Mouse (Mus musculus) lung, postnatal 0 days (tissue): ENCODE data around the gene Nr6a1. TPM values are rescaled to one million over a fixed set of nuclear protein-coding genes. Genes with fewer than 3 reads are reported as not detected.

Source experiments
- ATAC-seq: fragments of 200-750 bp; cut with Nextera tagmentation; 2 replicates; pipeline ENCODE4 v1.8.0; 2017; ENCODE audit warnings: moderate library complexity
- DNase-seq: peaks from one replicate; pipeline ENCODE4 v3.0.0-alpha.2; 2016; ENCODE audit warnings: low spot score
- H3K27ac ChIP-seq: fragments of 300-500 bp; sonication (generic); 2 replicates; pipeline ENCODE4 v1.5.1; 2014; ENCODE audit warnings: antibody characterized with exemption, mild to moderate bottlenecking, low read length, mixed read lengths
- H3K27me3 ChIP-seq: fragments of 300-500 bp; sonication (generic); replicated peaks from 2 replicates; pipeline ENCODE4 v1.6.1; 2014; ENCODE audit warnings: low read length, mixed read lengths; ENCODE audit not compliant: insufficient read depth
- H3K36me3 ChIP-seq: fragments of 300-500 bp; sonication (generic); 2 replicates; pipeline ENCODE4 v1.6.1; 2014; ENCODE audit warnings: low read length, mixed read lengths; ENCODE audit not compliant: insufficient read depth
- H3K4me1 ChIP-seq: fragments of 300-500 bp; sonication (generic); 2 replicates; pipeline ENCODE4 v1.6.1; 2014; ENCODE audit warnings: antibody characterized with exemption, low read depth, low read length, mixed read lengths; ENCODE audit not compliant: insufficient read depth
- H3K4me2 ChIP-seq: fragments of 300-500 bp; sonication (generic); replicated peaks from 2 replicates; pipeline ENCODE4 v1.6.1; 2014; ENCODE audit warnings: low read depth, mild to moderate bottlenecking, low read length, moderate library complexity, mixed read lengths
- H3K4me3 ChIP-seq: fragments of 300-500 bp; sonication (generic); 2 replicates; pipeline ENCODE4 v1.5.1; 2014; ENCODE audit warnings: low read depth, low read length
- H3K9ac ChIP-seq: fragments of 300-500 bp; sonication (generic); replicated peaks from 2 replicates; pipeline ENCODE4 v1.6.1; 2014; ENCODE audit warnings: low read depth, mild to moderate bottlenecking
- H3K9me3 ChIP-seq: fragments of 300-500 bp; sonication (generic); 2 replicates; pipeline ENCODE4 v1.6.1; 2016; ENCODE audit warnings: low read length, mixed read lengths
- CTCF ChIP-seq: IDR thresholded peaks from 2 replicates; pipeline ENCODE4 v1.5.1; 2016; ENCODE audit warnings: antibody characterized with exemption, mild to moderate bottlenecking
- EP300 ChIP-seq: IDR thresholded peaks from 2 replicates; pipeline ENCODE4 v1.6.1; 2016; ENCODE audit warnings: antibody characterized with exemption, mild to moderate bottlenecking, control low read depth
- WGBS: fragments of 180-500 bp; shearing (Covaris S2); extraction: QIAGEN DNeasy Blood & Tissue Kit; methylation state at CpG from one replicate; pipeline ENCODE4 v1.1.7; 2014; 5-methylcytosine and 5-hydroxymethylcytosine counted together
- polyA plus RNA-seq: library from polyadenylated mRNA; unstranded; fragments of >200 nt; fragmentation: Nextera tagmentation; extraction: Ambion mirVana; gene quantifications from 2 replicates; pipeline ENCODE4 v1.2.1, GENCODE M21; 2015

Nr6a1 gene
- polyA plus RNA-seq, 1 experiment from 2014 or later, result 0.53 TPM

DNA sequence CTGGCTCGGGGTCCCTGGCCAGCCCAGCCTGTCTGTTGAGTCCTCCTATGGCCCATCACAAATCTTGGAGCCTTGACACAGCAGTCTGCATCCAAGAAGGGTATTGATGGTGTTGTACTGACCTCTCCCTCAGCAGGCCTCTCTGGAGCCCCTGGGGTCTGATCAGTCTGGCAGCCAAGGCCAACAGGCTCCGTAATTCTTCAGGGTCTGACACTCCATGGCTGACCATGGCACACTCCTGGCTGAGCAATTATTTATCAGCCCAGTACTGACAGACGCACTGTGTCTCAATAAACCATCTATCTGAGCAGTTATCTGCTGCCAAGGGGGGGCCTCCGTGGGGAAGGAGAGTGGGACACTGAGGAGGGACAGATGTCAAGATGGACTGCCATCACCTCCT is 222.5 kb downstream of the Nr6a1 start:
- H3K9ac ChIP-seq, result no peak overlapping the region
- ATAC-seq, result no peak
- no peaks in the 10 kb centered on the region for H3K36me3 ChIP-seq
- H3K4me2 ChIP-seq, result no peak overlapping the region
- WGBS, result 56% methylated on average over 4 of the region's 4 CpGs
- no peak for DNase-seq
- H3K4me1 ChIP-seq, result no peaks in the 10 kb centered on the region
- H3K27ac ChIP-seq, result no peak overlapping the region
- H3K27me3 ChIP-seq, result peaks cover 24% of the 10 kb centered on the region
- H3K4me3 ChIP-seq, result no peak overlapping the region
- H3K9me3 ChIP-seq, result no peaks in the 10 kb centered on the region
- no peak for TF ChIP-seq CTCF
- no peak for TF ChIP-seq EP300

DNA sequence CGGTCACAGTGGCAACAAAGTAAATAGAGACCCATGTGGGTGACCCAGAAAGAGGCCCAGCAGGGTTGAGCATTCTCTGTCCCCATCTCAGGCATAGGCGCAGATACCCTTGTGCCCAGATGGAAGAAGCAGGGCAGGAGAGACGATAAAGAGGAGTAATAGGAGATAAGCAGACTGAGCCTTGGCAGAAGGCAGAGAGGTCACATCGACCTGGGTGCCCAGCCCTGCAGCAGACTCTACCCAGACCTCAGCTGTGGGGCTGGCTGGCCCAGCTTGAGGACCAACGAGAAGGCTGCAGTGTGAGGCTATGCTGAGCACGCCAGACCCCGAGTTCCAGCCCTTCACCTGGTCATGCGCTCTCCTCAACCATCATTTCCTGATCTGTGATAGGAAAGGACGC is 223.2 kb downstream of the Nr6a1 start:
- no peak for TF ChIP-seq CTCF
- TF ChIP-seq EP300, result no peak
- H3K4me3 ChIP-seq, result no peak overlapping the region
- no peak overlapping the region for H3K9ac ChIP-seq
- no peaks in the 10 kb centered on the region for H3K36me3 ChIP-seq
- H3K4me2 ChIP-seq, result no peak overlapping the region
- no peak for ATAC-seq
- no peaks in the 10 kb centered on the region for H3K4me1 ChIP-seq
- H3K27ac ChIP-seq, result no peak overlapping the region
- peaks cover 17% of the 10 kb centered on the region for H3K27me3 ChIP-seq
- WGBS, result 67% methylated on average over 9 of the region's 9 CpGs
- no peaks in the 10 kb centered on the region for H3K9me3 ChIP-seq
- DNase-seq, result no peak

- DNase-seq (no peak), ATAC-seq (no peak)
- Histone ChIP-seq H3K9ac (no peak overlapping the region), H3K27ac (no peak overlapping the region), H3K36me3 (no peaks in the 10 kb centered on the region), H3K27me3 (no peaks in the 10 kb centered on the region), H3K9me3 (no peaks in the 10 kb centered on the region), H3K4me2 (no peak overlapping the region), H3K4me3 (no peak overlapping the region), H3K4me1 (no peaks in the 10 kb centered on the region)
- 58% methylated on average over 5 of the region's 5 CpGs for WGBS
- TF ChIP-seq CTCF (peak; percentile 39), EP300 (no peak)
These were observed 227.3 kb downstream of the Nr6a1 start for GRCm38 (mm10) chr2:38700177-38700576.

GRCm38 (mm10) chr2:38698623-38699022 is 228.9 kb downstream of the Nr6a1 start:
- Histone ChIP-seq H3K4me1 (no peaks in the 10 kb centered on the region), H3K4me3 (no peak overlapping the region), H3K9ac (no peak overlapping the region), H3K9me3 (no peaks in the 10 kb centered on the region), H3K4me2 (no peak overlapping the region), H3K27me3 (no peaks in the 10 kb centered on the region), H3K27ac (no peak overlapping the region), H3K36me3 (no peaks in the 10 kb centered on the region)
- WGBS, result 81% methylated on average over 5 of the region's 5 CpGs
- DNase-seq (no peak), ATAC-seq (no peak)
- TF ChIP-seq EP300 (no peak), CTCF (no peak)

- DNase-seq, result no peak
- Histone ChIP-seq H3K4me1 (no peaks in the 10 kb centered on the region), H3K36me3 (no peaks in the 10 kb centered on the region), H3K27ac (no peak overlapping the region), H3K9ac (no peak overlapping the region), H3K4me2 (no peak overlapping the region), H3K4me3 (no peak overlapping the region), H3K27me3 (no peaks in the 10 kb centered on the region), H3K9me3 (no peaks in the 10 kb centered on the region)
- TF ChIP-seq CTCF (no peak), EP300 (no peak)
- ATAC-seq, result no peak
- WGBS, result 53% methylated on average over 27 of the region's 27 CpGs
These were observed 230.1 kb downstream of the Nr6a1 start for GRCm38 (mm10) chr2:38697128-38698120.

- no peaks in the 10 kb centered on the region for H3K36me3 ChIP-seq
- H3K4me2 ChIP-seq, result no peak overlapping the region
- 73% methylated on average over 9 of the region's 9 CpGs for WGBS
- H3K27ac ChIP-seq, result no peak overlapping the region
- H3K9ac ChIP-seq, result no peak overlapping the region
- DNase-seq (no peak), ATAC-seq (no peak)
- no peaks in the 10 kb centered on the region for H3K4me1 ChIP-seq
- H3K9me3 ChIP-seq, result no peaks in the 10 kb centered on the region
- H3K4me3 ChIP-seq, result no peak overlapping the region
- TF ChIP-seq EP300, result no peak
- no peak for TF ChIP-seq CTCF
- H3K27me3 ChIP-seq, result no peaks in the 10 kb centered on the region
These were observed 231.7 kb downstream of the Nr6a1 start for GRCm38 (mm10) chr2:38695770-38696169.
